In genomic region chr5:34948861-34949760, GRCm38 (mm10) we compare ENCODE assay signal across 8 mouse cellular contexts. TPM values are rescaled to one million over a fixed set of nuclear protein-coding genes. Genes with fewer than 3 reads are reported as not detected.
A peak's percentile ranks its signal among the peaks of the same experiment; 100 is the strongest.
DNase-seq lines count a peak whose midpoint lies in the region; ATAC-seq lines count a peak whose summit lies in the region.

TSS of gene Rgs12 (plus strand) at chr5:34949445.

- peak; percentile 91 for ATAC-seq in forebrain, embryonic 14.5 days
- peak; percentile 99 for ATAC-seq in lung, embryonic 16.5 days (ENCODE audit: low read depth)

- no peaks in the 10 kb centered on the region for H3K27me3 ChIP-seq in forebrain, embryonic 14.5 days (replicated peaks; ENCODE audit: control insufficient read depth, insufficient read depth, low read length)
- no peaks in the 10 kb centered on the region; the same call in 1 of the 2 replicates for H3K27me3 ChIP-seq in lung, embryonic 16.5 days (ENCODE audit: control insufficient read depth, insufficient read depth, low read depth, low read length)

- intact Hi-C loops in heart, postnatal 14 days (cut with DNase I): no loop called here

- under 1% methylated on average over 56 of the region's 84 CpGs for WGBS in forebrain, embryonic 14.5 days
- WGBS in lung, embryonic 16.5 days: under 1% methylated on average over 68 of the region's 84 CpGs

- peak; percentile 75 for DNase-seq in ES-CJ7 (ENCODE audit: low read depth, low spot score)
- peak; percentile 82 for DNase-seq in c-Kit-positive CD71-positive TER-119-positive erythroid progenitor cells, embryonic 14.5 days (ENCODE audit: low spot score)
- DNase-seq in forebrain, embryonic 14.5 days (ENCODE audit: low spot score): peak; percentile 83
- DNase-seq in heart, postnatal 14 days: peak; percentile 89 to 92
- DNase-seq in layer of hippocampus, adult 18-20 months (ENCODE audit: low spot score in 2 of 2): peak in 1 of 2 experiments; percentile 43
- peak; percentile 85 for DNase-seq in ovary, adult 18-20 months (ENCODE audit: low spot score)
- DNase-seq in thymus, postnatal 10 days (ENCODE audit: low spot score in 2 of 2): peak; percentile 75 to 80

- H3K9me3 ChIP-seq in forebrain, embryonic 14.5 days (replicated peaks; ENCODE audit: control insufficient read depth, low read length): no peaks in the 10 kb centered on the region
- H3K9me3 ChIP-seq in lung, embryonic 16.5 days (ENCODE audit: control insufficient read depth, low read length): no peaks in the 10 kb centered on the region

- peaks cover 21% of the 10 kb centered on the region for H3K4me1 ChIP-seq in forebrain, embryonic 14.5 days (ENCODE audit: control insufficient read depth, insufficient read depth, low read length)
- peaks cover 17% of the 10 kb centered on the region for H3K4me1 ChIP-seq in lung, embryonic 16.5 days (replicated peaks; ENCODE audit: control insufficient read depth, insufficient read depth, low read length)

- no peaks in the 10 kb centered on the region for H3K36me3 ChIP-seq in forebrain, embryonic 14.5 days (ENCODE audit: control insufficient read depth, insufficient read depth, low read length)
- no peaks in the 10 kb centered on the region for H3K36me3 ChIP-seq in lung, embryonic 16.5 days (ENCODE audit: control insufficient read depth, insufficient read depth, low read length)

- peak within 1 kb of the TSS; percentile 99 for H3K9ac ChIP-seq in forebrain, embryonic 14.5 days (ENCODE audit: low read length)
- H3K9ac ChIP-seq in lung, embryonic 16.5 days (ENCODE audit: low read length): peak within 1 kb of the TSS; percentile 96

- peak within 1 kb of the TSS; percentile 94 for H3K4me3 ChIP-seq in forebrain, embryonic 14.5 days (ENCODE audit: low read depth, low read length)
- H3K4me3 ChIP-seq in lung, embryonic 16.5 days (ENCODE audit: low read length): peak within 1 kb of the TSS; percentile 88

- H3K4me2 ChIP-seq in forebrain, embryonic 14.5 days (ENCODE audit: low read length): peak within 1 kb of the TSS; percentile 80
- H3K4me2 ChIP-seq in lung, embryonic 16.5 days (ENCODE audit: low read depth, low read length): peak within 1 kb of the TSS; percentile 82

- peak within 1 kb of the TSS; percentile 89 for H3K27ac ChIP-seq in forebrain, embryonic 14.5 days (ENCODE audit: low read depth, low read length)
- peak within 1 kb of the TSS; percentile 91 for H3K27ac ChIP-seq in lung, embryonic 16.5 days (ENCODE audit: low read length)

RNA-seq across cellular contexts. Expression of gene Rgs12, which starts in this region (rescaled TPM):
- 37.2 and 37.4 TPM in 2 replicates for polyA plus RNA-seq in forebrain, embryonic 14.5 days (2014; fragmentation: Nextera tagmentation; extraction: Ambion mirVana)
- total RNA-seq in heart, postnatal 14 days (2021): 10 to 100 TPM; 24.3 to 30.4 TPM
- 10 to 100 TPM; 43.3 to 44.2 TPM for total RNA-seq in layer of hippocampus, adult 18-20 months (2021)
- polyA plus RNA-seq in lung, embryonic 16.5 days (2015; fragmentation: Nextera tagmentation; extraction: Ambion mirVana): 34.3 and 34.7 TPM in 2 replicates
